Mouse (Mus musculus) lung, postnatal 4 days (tissue): Measurements from ENCODE around the gene Slc4a11.

Source experiments
- DNase-seq, 2 experiments: peaks; one replicate each; pipeline ENCODE4 v3.0.0; 2021

Slc4a11 gene

GRCm38 (mm10) chr2:130697153-130697810 is at the start of gene Slc4a11:
Gene Slc4a11 (minus strand): TSS chr2:130697519.
- DNase-seq: peak; percentile 77 to 79

- no peak for DNase-seq
Measured at GRCm38 (mm10) chr2:130743576-130743975, 46.3 kb upstream of the Slc4a11 start.

DNA sequence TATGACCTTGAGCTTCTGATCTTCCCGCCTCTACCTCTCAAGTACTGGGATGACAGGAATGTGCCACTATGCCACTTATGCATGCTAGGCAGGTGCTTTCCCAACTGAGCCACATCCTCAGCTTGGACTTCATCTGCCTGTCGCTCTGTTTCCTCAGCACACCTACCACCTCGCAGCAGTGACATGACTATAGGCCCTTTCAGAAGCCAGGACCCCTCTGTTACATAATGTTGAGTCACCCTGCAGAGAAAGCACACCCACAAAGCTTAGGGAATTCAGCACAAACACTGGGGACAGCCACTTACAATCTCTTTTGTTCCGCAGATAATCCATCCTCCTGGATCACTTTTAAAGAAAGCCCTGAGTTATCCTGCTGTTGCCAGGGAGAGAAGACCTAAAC is 42.8 kb upstream of the Slc4a11 start:
- no peak for DNase-seq

- no peak for DNase-seq
Measured at GRCm38 (mm10) chr2:130738019-130738418, 40.7 kb upstream of the Slc4a11 start.

DNA sequence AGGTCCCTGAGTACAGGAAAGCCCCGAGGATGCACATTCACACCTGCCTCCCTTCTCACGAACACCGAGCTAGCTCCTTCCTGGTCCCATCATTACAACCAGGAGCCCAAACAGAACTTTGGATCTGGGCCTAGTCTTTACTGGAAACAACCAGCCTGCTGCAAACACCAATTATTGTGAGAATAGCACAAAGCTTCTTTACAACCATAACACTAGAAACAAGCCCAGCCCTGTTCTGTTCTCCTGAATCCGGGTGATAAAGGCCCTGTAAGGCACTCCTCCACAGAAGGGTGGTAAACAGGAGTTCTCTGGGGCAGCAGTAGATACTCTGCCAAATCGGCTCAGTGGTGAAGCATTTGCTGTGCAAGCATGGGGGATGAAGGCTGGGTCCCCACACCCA is 38.0 kb upstream of the Slc4a11 start:
- no peak for DNase-seq

DNA sequence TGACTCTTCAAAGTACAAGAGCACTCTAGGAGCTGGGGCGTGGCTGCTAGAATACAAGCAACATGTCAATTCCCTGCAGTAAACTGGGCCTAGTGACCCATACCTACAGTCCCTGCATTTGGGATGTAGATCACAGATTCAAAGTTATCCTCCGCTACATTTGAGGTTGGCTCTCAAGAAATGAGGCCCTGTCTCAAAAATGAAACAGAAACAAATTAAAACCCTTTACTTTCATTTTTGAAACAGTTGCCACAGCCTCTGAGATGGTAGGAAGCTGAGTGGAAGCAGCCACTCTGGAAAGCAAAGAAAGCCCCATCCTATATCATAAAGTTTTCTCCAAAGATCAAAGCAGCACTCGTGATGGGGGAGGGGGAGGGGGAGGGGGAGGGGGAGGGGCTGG is 36.1 kb upstream of the Slc4a11 start:
- no peak for DNase-seq

DNA sequence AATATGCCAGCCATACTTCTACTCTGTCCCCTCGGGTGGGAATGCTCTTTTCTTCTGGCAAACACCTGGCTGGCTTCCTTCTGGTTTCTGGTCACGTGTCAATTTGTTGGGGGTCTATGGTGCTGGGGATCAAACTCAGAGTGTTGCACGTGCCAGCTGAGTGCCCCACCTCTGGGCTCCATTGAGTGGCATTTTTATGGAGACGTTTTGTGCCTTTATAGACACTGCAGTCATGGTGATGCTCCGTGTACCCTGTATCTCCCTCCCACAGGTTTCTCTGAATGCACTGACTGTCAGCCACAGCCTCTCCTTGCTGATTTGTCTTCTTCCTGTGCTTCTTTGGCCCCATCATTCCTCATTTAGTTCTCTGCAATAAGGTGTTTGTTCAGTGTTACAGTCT is 34.5 kb upstream of the Slc4a11 start:
- no peak for DNase-seq

- DNase-seq: peak; percentile 25 to 32
Measured at GRCm38 (mm10) chr2:130730746-130731145, 33.4 kb upstream of the Slc4a11 start.

DNA sequence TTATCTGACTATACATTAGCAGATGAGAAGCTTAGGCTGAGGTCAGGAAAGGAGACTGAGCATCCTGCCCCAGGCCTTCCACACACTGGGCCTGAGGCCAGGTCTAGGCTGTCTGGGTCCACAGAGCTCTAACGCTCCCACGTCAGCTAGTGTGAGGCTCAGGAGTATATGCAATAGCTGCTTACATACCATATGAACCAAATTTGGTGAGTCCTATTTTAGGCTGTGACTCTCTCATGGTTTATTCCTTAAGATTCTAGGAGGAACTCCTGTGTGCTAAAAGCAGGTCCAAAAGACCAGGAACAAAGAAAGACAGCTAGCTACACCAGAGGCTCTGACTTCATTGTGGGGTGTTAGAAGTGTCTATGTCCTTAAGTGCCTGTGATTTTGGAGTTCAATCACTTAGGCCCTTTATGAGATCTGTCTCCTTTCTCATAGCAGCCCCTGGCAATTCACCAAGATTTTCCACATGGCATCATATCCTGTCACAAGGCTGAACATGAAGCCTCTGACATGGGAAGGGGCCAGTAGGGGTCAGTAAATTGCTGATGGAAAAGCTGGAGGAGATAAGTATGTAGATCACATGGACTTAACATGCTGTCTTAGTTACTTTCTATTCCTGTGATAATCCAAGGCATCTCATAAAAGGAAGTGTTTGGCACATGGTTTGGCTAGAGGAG is 31.7 kb upstream of the Slc4a11 start:
- DNase-seq: no peak

GRCm38 (mm10) chr2:130727752-130728151 is 30.4 kb upstream of the Slc4a11 start:
- DNase-seq: no peak

DNA sequence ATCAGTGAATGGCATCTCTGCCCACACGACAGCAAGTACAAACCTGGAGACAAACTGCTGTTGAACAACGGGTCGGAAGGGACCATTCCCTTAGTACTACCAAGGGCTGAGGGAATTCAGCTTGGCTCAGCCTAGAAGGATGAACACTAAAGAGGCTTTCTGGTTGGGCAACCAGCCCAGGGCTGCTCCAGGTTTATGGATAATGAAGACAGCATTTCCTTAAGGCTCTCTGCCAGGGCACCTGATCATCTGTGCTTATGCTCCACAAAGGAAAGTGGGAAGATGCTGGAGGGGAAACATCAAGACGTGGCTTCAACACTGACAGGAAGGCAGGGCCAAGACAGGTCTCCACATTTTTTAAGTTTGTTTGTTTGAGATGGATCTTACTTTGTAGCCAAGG is 27.1 kb upstream of the Slc4a11 start:
- no peak for DNase-seq

- DNase-seq: no peak
Measured at GRCm38 (mm10) chr2:130717951-130718350, 20.6 kb upstream of the Slc4a11 start.

- DNase-seq: no peak
Measured at GRCm38 (mm10) chr2:130707057-130707456, 9.7 kb upstream of the Slc4a11 start.

GRCm38 (mm10) chr2:130706602-130707001 is 9.3 kb upstream of the Slc4a11 start:
- no peak for DNase-seq

DNA sequence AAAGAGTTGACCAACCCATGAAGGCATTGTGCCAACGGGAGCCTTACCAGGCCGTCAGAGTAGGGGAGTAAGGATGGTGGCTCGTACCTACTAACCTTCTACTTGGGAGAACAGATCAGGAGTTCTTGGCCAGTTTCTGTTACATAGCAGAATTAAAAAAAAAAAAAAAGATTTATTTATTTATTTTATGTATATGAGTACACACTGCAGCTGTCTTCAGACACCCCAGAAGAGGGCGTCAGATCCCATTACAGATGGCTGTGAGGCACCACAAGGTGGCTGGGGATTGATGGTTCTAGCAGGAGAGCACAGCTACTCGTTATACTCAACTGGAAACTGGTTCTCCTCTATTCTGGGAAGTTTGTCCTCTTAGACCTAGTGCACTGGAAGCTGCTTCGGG is 7.9 kb upstream of the Slc4a11 start:
- no peak for DNase-seq

- DNase-seq: no peak
Measured at GRCm38 (mm10) chr2:130704040-130705001, 7.0 kb upstream of the Slc4a11 start.

DNA sequence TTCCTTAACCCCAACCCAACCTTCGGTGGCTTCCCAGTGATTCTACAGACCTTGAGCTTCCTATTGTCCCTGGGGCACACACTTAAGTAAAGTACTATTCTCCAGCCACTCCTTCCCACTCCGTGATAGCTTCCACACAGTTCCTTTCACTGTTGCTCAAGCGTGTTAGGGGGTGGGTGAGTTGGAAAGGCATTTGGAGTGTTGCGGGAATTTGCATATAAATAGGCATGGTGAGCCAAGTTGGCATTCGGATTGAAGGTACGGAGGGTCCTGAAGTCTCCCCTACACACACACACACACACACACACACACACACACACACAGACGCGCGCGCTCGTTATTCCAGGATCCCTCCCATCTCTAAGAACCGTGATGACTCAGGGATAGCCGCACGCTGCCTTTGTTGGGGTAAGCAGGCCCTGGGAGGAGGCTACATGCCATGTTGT is 525 bp upstream of the Slc4a11 start:
- no peak for DNase-seq

- no peak for DNase-seq
Measured at GRCm38 (mm10) chr2:130696700-130697152, 593 bp downstream of the Slc4a11 start.

- DNase-seq: no peak
Measured at GRCm38 (mm10) chr2:130693563-130693962, 3.8 kb downstream of the Slc4a11 start.

DNA sequence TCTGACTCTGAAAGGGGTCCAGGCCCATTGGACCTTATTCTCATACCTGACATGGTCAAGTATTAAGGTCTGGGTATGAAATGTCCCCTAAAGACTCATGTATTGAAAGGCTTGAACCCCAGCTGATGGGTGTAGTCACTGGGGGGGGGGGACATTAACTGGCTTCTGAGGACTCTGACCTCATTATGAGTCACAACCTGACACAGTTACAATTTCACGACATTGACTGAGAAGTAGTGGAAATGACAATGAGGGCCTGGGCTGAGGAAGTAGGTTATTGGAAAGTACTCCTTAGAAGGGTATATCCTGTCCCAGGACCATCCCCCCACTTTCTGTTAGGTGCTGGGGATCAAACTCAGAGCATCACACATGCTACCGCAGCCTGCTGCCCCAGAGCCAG is 8.3 kb downstream of the Slc4a11 start:
- no peak for DNase-seq

- DNase-seq: no peak
Measured at GRCm38 (mm10) chr2:130685426-130685825, 11.9 kb downstream of the Slc4a11 start.

DNA sequence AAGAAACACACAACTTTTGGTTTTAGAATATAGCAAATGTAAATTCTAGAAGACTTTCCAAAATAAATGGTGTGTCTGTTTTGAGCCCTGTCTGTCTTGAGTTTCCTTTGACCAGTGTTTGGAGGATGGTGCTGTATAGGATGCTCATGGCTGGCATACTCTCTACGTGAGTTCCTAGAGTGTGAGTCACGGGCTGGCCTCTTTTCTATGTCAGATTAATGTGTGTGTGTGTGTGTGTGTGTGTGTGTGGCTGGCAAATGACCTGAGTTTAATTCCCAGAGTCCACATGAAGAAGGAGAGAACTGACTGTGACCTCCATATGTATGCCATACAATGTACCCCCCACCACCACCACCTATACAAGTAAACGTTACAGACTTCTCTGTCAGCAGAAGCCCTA is 15.8 kb downstream of the Slc4a11 start:
- DNase-seq: no peak

DNA sequence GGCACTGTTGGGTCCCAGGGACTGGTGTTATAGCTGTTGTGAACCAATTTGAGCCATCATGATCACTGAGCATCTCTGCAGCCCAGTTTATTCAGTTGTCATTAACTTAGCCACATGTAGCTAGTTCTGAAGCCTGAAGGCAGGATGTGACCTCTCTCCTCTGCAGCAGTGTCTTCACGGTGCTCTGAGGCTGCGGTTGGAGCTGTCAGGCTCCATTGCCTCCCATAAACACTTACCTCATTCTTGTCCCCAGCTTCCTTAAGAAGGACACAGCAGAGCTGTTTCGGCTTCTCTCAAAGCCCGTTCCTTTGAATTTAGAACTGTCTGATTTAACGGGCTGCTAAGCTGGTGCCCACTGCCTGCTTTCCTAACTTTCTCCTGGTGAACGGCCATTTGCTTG is 17.4 kb downstream of the Slc4a11 start:
- DNase-seq: no peak
